Mouse (Mus musculus) G1E (cell line): ENCODE results near the gene Rubcn.

Source experiments
- CTCF ChIP-seq: IDR thresholded peaks from 2 replicates; pipeline ENCODE4 v1.5.1; 2012; ENCODE audit warnings: low read depth, low read length, inconsistent platforms, mixed read lengths
- GATA1 ChIP-seq: IDR thresholded peaks from 2 replicates; pipeline ENCODE4 v1.6.1; 2012; ENCODE audit warnings: borderline replicate concordance, low read length, inconsistent platforms, mixed read lengths
- GATA2 ChIP-seq: IDR thresholded peaks from 2 replicates; pipeline ENCODE4 v1.6.1; 2012; ENCODE audit warnings: low read depth, low read length, inconsistent platforms, borderline replicate concordance
- POLR2AphosphoS5 ChIP-seq: IDR thresholded peaks from 2 replicates; pipeline ENCODE4 v1.6.1; 2012; ENCODE audit warnings: low read depth, low read length, inconsistent platforms; ENCODE audit not compliant: insufficient replicate concordance
- TAL1 ChIP-seq: conservative IDR thresholded peaks from 2 replicates; pipeline ENCODE4 v1.6.1; 2012; ENCODE audit warnings: low read depth, low read length, inconsistent platforms, mixed read lengths

- no peak for TF ChIP-seq CTCF
- no peak for TF ChIP-seq GATA2
- TF ChIP-seq GATA1: no peak
- no peak for TF ChIP-seq TAL1
- no peak for TF ChIP-seq POLR2AphosphoS5
Observed at GRCm38 (mm10) chr16:32803901-32804300, 73.7 kb downstream of the Rubcn start.
